Mouse (Mus musculus) 3134 (cell line): Measurements from ENCODE around the gene Gm7137.
"Not testable (repeated sequence)": the region's sequence is repeated elsewhere in the genome, so short reads cannot be mapped to it uniquely, and the experiment has no call there.

Experiments
- DNase-seq: peaks from one replicate; pipeline ENCODE4 v3.0.0-alpha.2; 2011; ENCODE audit warnings: low spot score; ENCODE audit not compliant: insufficient read length; ENCODE audit errors: extremely low read depth

The Gm7137 gene

GRCm38 (mm10) chr10:77787876-77788275 is at the start of gene Gm7137:
Gene Gm7137 (minus strand): TSS chr10:77788200.
- DNase-seq, result not testable (repeated sequence)

- DNase-seq, result no peak
Measured at GRCm38 (mm10) chr10:77835647-77836046, 47.6 kb upstream of the Gm7137 start, which contains the start of gene Krtap10-10. Gene Krtap10-10 (plus strand): TSS chr10:77835947.

- no peak for DNase-seq
Measured at GRCm38 (mm10) chr10:77826951-77827350, 39.0 kb upstream of the Gm7137 start, which contains the start of gene Krtap10-4. Gene Krtap10-4 (minus strand): TSS chr10:77827095.

GRCm38 (mm10) chr10:77819203-77819602 is 31.2 kb upstream of the Gm7137 start:
- no peak for DNase-seq

- DNase-seq, result no peak
Measured at GRCm38 (mm10) chr10:77818523-77818922, 30.5 kb upstream of the Gm7137 start.

GRCm38 (mm10) chr10:77815514-77815913 is 27.5 kb upstream of the Gm7137 start:
- no peak for DNase-seq

- DNase-seq, result no peak
Measured at GRCm38 (mm10) chr10:77814382-77814781, 26.4 kb upstream of the Gm7137 start, which contains the start of gene Gm2696. Gene Gm2696 (plus strand): TSS chr10:77814682.

GRCm38 (mm10) chr10:77811743-77812142 is 23.7 kb upstream of the Gm7137 start, which contains the start of gene Gm9507:
Gene Gm9507 (minus strand): TSS chr10:77811843.
- no peak for DNase-seq

GRCm38 (mm10) chr10:77804095-77804494 is 16.1 kb upstream of the Gm7137 start:
- no peak for DNase-seq

GRCm38 (mm10) chr10:77798921-77799508 is 11.0 kb upstream of the Gm7137 start, which contains the start of gene Gm19668:
Gene Gm19668 (minus strand): TSS chr10:77799133.
- no peak for DNase-seq

- DNase-seq, result not testable (repeated sequence)
Measured at GRCm38 (mm10) chr10:77798164-77798920, 10.3 kb upstream of the Gm7137 start.

- no peak for DNase-seq
Measured at GRCm38 (mm10) chr10:77797677-77798076, 9.7 kb upstream of the Gm7137 start.

GRCm38 (mm10) chr10:77794976-77795375 is 7.0 kb upstream of the Gm7137 start, which contains the start of gene Gm9639:
Gene Gm9639 (minus strand): TSS chr10:77795076.
- no peak for DNase-seq

- no peak for DNase-seq
Measured at GRCm38 (mm10) chr10:77788621-77789020, 621 bp upstream of the Gm7137 start.

GRCm38 (mm10) chr10:77783396-77783795 is 4.6 kb downstream of the Gm7137 start:
- DNase-seq, result not testable (repeated sequence)

- DNase-seq, result not testable (repeated sequence)
Measured at GRCm38 (mm10) chr10:77782442-77782841, 5.6 kb downstream of the Gm7137 start, which contains the start of gene Gm3250. Gene Gm3250 (minus strand): TSS chr10:77782542.

- not testable (repeated sequence) for DNase-seq
Measured at GRCm38 (mm10) chr10:77776844-77777243, 11.2 kb downstream of the Gm7137 start, which contains the start of gene Gm7138. Gene Gm7138 (minus strand): TSS chr10:77776944.

GRCm38 (mm10) chr10:77772142-77772541 is 15.9 kb downstream of the Gm7137 start:
- DNase-seq, result not testable (repeated sequence)

- not testable (repeated sequence) for DNase-seq
Measured at GRCm38 (mm10) chr10:77771225-77771624, 16.8 kb downstream of the Gm7137 start, which contains the start of gene Gm3238. Gene Gm3238 (minus strand): TSS chr10:77771325.

GRCm38 (mm10) chr10:77769727-77770126 is 18.3 kb downstream of the Gm7137 start:
- DNase-seq, result no peak

GRCm38 (mm10) chr10:77759582-77759981 is 28.4 kb downstream of the Gm7137 start, which contains the start of gene Gm3233:
Gene Gm3233 (minus strand): TSS chr10:77759682.
- not testable (repeated sequence) for DNase-seq
